Mouse (Mus musculus): ENCODE measurements around the gene Dek. TPM values are rescaled to one million over a fixed set of nuclear protein-coding genes. Genes with fewer than 3 reads are reported as not detected.

Dek gene
- total RNA-seq, 1 experiment from 2014 or later = 501 TPM

DNA sequence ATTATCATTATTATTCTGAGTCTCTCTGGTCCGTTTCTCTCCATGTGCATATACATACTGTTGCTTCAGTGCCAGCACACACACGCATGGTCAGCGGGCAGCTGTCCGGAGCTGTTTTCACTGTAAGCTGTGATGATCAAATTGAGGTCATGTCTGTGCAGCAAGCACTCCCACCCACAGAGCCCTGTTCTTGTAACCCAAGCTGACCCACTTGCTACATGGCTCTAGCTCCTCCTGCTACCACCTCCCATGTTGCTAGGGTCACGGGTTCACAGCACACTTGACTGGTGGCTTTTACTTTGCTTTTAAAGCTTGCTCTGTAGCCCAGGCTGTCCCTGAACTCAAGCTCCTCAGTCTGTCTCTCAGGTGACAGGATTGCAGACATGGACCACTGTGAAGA is 33.5 kb downstream of the Dek start:
- ATAC-seq (replicated peaks in 1 of 2; ENCODE audit: insufficient read depth in 1 of 2, low FRiP score in 2 of 2, low TSS enrichment in 1 of 2, low read depth in 1 of 2, poor library complexity in 2 of 2, severe bottlenecking in 2 of 2) = no peak

GRCm38 (mm10) chr13:47071871-47072270 is 34.1 kb downstream of the Dek start:
- ATAC-seq (replicated peaks in 1 of 2; ENCODE audit: insufficient read depth in 1 of 2, low FRiP score in 2 of 2, low TSS enrichment in 1 of 2, low read depth in 1 of 2, poor library complexity in 2 of 2, severe bottlenecking in 2 of 2) = no peak

DNA sequence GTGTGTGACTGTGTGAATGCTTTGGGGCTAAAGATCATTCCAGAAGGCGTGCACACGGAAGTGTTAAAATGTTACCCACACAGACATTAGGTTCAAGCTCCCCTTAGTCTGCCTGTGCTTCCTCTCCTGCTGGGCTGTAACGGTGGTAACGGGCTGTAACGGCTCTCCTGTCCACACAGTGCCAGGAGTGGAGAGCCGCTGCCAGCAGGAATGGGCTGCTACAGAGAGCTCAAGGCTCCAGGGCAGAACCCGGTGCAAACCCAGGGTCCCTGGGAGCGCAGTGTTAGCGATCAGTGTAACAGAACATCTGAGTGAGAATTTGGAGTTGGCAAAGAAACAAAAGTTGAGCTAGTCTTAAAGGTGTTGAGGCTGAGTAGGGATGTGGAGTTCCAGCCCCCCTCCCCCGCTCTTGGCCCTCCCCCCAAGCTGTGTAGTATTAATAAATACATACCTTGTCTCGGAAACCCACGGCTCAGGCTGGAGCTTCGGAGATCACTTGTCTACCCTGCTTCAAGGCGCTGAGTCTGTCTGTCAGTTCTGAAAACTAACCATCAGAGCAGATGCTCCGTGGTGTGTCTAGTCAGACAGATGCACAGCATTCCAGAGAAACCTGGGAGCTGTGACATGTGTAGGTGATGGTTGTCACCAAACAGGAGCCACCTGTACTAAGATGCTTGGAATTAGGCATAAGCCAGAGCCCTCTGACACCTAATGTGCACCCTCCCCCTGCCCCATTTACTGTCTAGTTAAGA is 35.5 kb downstream of the Dek start:
- no peak for ATAC-seq (replicated peaks in 1 of 2; ENCODE audit: insufficient read depth in 1 of 2, low FRiP score in 2 of 2, low TSS enrichment in 1 of 2, low read depth in 1 of 2, poor library complexity in 2 of 2, severe bottlenecking in 2 of 2)

DNA sequence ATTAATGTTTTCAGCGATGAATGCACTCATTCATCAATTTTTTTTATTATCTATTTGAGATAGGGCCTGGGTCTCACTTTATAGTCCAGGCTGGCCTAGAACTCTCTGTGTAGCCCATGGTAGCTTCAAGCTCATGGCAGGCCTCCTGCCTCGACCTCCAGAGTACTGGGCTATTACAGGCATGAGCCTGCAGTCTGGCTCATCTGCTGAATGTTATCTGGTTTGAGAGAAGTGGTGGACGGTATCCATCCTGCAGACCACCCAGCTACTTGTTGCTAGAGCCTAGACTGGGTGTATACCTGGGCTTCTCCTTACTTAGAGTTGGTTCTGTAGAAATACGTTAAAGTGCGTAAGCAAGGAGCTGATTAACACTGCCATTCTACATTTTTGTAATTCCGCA is 39.0 kb downstream of the Dek start:
- ATAC-seq (replicated peaks in 1 of 2; ENCODE audit: insufficient read depth in 1 of 2, low FRiP score in 2 of 2, low TSS enrichment in 1 of 2, low read depth in 1 of 2, poor library complexity in 2 of 2, severe bottlenecking in 2 of 2) = no peak

- ATAC-seq (replicated peaks in 1 of 2; ENCODE audit: insufficient read depth in 1 of 2, low FRiP score in 2 of 2, low TSS enrichment in 1 of 2, low read depth in 1 of 2, poor library complexity in 2 of 2, severe bottlenecking in 2 of 2) = no peak
Measured at GRCm38 (mm10) chr13:47066516-47066915, 39.5 kb downstream of the Dek start.

DNA sequence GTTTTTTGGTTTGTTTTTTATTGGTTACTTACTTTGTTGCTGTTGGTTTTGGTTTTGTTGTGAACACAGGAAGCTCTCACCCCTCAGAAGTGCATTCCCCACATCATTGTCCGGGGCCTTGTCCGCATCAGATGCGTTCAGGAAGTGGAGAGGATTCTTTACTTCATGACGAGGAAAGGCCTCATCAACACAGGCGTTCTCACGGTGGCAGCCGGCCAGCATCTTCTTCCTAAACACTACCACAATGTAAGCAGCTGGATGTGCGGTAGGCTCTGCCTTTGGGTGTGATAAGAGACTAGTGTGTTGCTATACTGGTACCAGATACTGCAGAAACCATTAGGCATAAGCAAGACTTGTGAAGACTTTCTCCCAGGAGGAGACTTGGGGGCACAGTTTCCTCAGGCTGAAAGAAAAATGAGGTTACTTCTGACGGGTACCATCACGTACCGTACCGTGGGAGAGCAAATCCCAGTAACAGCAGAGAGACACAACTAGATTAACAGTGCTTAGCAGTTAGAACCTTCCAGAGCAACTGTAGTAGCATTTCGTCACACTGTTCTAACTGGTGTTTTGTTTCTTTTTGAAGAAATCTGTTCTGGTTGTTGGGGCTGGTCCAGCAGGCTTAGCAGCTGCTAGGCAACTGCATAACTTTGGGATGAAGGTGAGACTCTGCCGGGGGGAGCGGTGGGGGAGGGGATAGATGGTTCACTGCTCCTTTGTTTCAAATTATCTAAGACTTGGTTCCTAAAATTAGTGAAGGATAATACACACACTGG is 41.8 kb downstream of the Dek start:
- ATAC-seq (replicated peaks in 1 of 2; ENCODE audit: insufficient read depth in 1 of 2, low FRiP score in 2 of 2, low TSS enrichment in 1 of 2, low read depth in 1 of 2, poor library complexity in 2 of 2, severe bottlenecking in 2 of 2) = no peak

- no peak for ATAC-seq (replicated peaks in 1 of 2; ENCODE audit: insufficient read depth in 1 of 2, low FRiP score in 2 of 2, low TSS enrichment in 1 of 2, low read depth in 1 of 2, poor library complexity in 2 of 2, severe bottlenecking in 2 of 2)
Measured at GRCm38 (mm10) chr13:47062756-47063155, 43.2 kb downstream of the Dek start.

GRCm38 (mm10) chr13:47056781-47057180 is 49.2 kb downstream of the Dek start:
- ATAC-seq (replicated peaks in 1 of 2; ENCODE audit: insufficient read depth in 1 of 2, low FRiP score in 2 of 2, low TSS enrichment in 1 of 2, low read depth in 1 of 2, poor library complexity in 2 of 2, severe bottlenecking in 2 of 2) = peak; percentile 13 to 30; a peak in 1 of 4 replicates

- ATAC-seq (replicated peaks in 1 of 2; ENCODE audit: insufficient read depth in 1 of 2, low FRiP score in 2 of 2, low TSS enrichment in 1 of 2, low read depth in 1 of 2, poor library complexity in 2 of 2, severe bottlenecking in 2 of 2) = peak; percentile 80 to 87
Measured at GRCm38 (mm10) chr13:47056126-47056525, 49.9 kb downstream of the Dek start.

GRCm38 (mm10) chr13:47053971-47054370 is 52.0 kb downstream of the Dek start:
- no peak for ATAC-seq (replicated peaks in 1 of 2; ENCODE audit: insufficient read depth in 1 of 2, low FRiP score in 2 of 2, low TSS enrichment in 1 of 2, low read depth in 1 of 2, poor library complexity in 2 of 2, severe bottlenecking in 2 of 2)

GRCm38 (mm10) chr13:47050009-47050408 is 56.0 kb downstream of the Dek start:
- no peak for ATAC-seq (replicated peaks in 1 of 2; ENCODE audit: insufficient read depth in 1 of 2, low FRiP score in 2 of 2, low TSS enrichment in 1 of 2, low read depth in 1 of 2, poor library complexity in 2 of 2, severe bottlenecking in 2 of 2)

DNA sequence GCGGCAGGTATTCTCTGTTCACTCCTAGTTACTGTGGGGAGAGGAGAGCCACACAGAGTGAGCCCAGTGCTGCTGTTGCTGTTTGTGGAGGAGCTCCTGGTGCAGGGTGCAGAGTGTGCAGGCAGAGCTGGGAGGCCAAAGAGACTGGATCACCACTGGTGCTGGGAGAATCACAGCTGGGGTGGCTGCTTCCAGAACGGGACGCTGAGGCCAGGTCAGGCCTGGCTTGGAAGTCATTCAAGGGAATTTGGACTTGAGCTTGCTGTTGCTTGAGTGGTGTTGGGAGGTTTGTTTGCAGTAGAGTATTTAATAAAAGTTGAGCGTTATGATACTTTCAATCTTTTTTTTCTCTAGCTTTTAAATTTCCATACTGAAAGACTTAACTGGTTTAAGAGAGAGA is 58.0 kb downstream of the Dek start:
- ATAC-seq (replicated peaks in 1 of 2; ENCODE audit: insufficient read depth in 1 of 2, low FRiP score in 2 of 2, low TSS enrichment in 1 of 2, low read depth in 1 of 2, poor library complexity in 2 of 2, severe bottlenecking in 2 of 2) = no peak

- ATAC-seq (replicated peaks in 1 of 2; ENCODE audit: insufficient read depth in 1 of 2, low FRiP score in 2 of 2, low TSS enrichment in 1 of 2, low read depth in 1 of 2, poor library complexity in 2 of 2, severe bottlenecking in 2 of 2) = no peak
Measured at GRCm38 (mm10) chr13:47044617-47044947, 61.4 kb downstream of the Dek start, which contains the start of gene Tpmt. Tpmt (minus strand) TSS chr13:47044737.

DNA sequence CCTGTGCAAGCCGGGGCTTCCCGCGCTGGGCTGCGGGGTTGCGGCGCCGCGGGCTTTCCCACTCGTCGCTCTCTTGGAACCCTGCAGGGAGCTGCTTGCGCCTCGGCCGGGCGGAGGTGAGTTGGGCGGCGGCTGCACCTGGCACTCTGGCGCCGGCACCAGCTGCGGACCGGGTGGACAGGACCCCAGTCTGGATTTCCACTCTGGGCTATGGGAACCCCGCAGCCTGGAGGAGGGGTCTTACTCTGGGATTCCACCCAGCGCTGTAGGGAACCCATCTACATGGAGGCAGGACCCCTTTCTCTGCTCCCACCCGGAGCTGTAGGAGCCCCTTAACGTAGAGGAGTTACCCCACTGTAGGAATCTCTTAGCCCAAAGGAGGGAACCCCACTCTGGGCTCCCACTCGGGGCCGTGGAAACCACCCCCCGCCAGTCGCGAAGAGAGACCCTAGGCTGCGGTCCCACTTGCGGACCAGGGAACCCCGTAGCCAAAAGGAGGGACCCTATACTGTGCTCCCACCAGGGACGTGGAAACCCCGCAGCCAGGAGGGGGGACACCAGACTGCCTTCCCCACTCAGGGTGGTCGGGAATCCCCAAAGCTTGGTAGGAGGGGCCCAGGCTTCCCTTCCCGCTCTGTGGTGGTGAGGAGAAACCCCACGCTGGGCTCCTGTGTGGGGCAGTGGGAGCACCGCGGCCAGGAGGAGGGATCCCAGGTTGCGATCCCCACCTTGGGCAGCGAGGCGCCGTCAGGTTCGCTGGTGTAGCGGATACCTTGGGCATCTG is 62.0 kb downstream of the Dek start:
- ATAC-seq (replicated peaks in 1 of 2; ENCODE audit: insufficient read depth in 1 of 2, low FRiP score in 2 of 2, low TSS enrichment in 1 of 2, low read depth in 1 of 2, poor library complexity in 2 of 2, severe bottlenecking in 2 of 2) = no peak

DNA sequence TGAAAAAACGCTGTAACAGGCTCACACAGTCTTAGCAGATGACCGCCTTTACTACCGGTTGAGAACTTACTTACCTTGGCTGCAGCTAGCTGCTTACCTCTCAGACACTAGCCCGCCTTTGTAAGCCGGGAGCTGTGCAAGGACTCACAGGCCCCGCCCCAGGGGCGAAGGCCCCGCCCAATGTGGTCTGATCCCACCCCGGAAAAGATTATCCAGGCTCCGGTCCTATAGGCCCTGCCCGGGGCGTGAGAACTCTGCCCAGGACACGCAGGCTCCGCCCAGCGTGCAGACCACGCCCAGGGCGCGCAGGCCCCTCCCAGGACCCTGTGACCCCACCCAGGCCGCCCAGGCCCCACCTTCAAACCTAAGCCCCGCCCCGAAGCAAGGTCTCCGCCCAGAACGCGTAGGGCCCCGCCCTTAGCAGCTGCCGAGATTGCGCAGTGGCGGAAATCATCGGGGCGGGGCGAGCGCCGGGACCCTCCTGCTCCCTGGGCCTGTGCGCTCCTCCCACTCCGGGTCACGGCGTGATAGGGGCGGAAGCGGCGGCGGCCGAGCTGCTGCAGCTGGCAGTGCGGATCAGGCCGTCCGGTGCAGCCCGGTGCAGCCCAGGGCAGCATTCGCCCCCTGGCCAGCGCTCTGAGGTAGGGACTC is 62.8 kb downstream of the Dek start, which contains the start of gene Kdm1b:
TSS of gene Kdm1b (plus strand) at position 470 of the 651 bp plus-strand sequence.
- ATAC-seq (replicated peaks in 1 of 2; ENCODE audit: insufficient read depth in 1 of 2, low FRiP score in 2 of 2, low TSS enrichment in 1 of 2, low read depth in 1 of 2, poor library complexity in 2 of 2, severe bottlenecking in 2 of 2) = peak; percentile 89 to 94

- no peak for ATAC-seq (replicated peaks in 1 of 2; ENCODE audit: insufficient read depth in 1 of 2, low FRiP score in 2 of 2, low TSS enrichment in 1 of 2, low read depth in 1 of 2, poor library complexity in 2 of 2, severe bottlenecking in 2 of 2)
Measured at GRCm38 (mm10) chr13:47042024-47042633, 63.9 kb downstream of the Dek start.

DNA sequence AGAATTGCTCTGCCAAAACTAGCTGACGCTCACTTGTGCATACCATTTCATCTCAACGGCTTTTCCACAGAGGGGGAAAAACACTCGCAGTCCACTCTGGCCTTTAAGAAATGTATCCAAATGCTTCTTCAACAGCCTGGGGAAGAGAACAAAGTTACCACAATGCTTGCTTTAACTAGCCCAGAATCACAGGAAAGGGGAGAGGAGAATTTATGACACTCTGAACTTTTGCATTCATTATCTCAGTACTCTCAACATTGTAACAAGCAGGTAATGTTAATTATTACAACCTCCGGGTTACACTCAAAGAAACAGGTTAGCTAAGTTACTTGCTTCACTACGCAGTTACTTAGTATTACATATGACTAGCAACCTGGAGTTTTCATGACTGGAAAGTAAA is 65.9 kb downstream of the Dek start:
- no peak for ATAC-seq (replicated peaks in 1 of 2; ENCODE audit: insufficient read depth in 1 of 2, low FRiP score in 2 of 2, low TSS enrichment in 1 of 2, low read depth in 1 of 2, poor library complexity in 2 of 2, severe bottlenecking in 2 of 2)
